In the genomic region with DNA sequence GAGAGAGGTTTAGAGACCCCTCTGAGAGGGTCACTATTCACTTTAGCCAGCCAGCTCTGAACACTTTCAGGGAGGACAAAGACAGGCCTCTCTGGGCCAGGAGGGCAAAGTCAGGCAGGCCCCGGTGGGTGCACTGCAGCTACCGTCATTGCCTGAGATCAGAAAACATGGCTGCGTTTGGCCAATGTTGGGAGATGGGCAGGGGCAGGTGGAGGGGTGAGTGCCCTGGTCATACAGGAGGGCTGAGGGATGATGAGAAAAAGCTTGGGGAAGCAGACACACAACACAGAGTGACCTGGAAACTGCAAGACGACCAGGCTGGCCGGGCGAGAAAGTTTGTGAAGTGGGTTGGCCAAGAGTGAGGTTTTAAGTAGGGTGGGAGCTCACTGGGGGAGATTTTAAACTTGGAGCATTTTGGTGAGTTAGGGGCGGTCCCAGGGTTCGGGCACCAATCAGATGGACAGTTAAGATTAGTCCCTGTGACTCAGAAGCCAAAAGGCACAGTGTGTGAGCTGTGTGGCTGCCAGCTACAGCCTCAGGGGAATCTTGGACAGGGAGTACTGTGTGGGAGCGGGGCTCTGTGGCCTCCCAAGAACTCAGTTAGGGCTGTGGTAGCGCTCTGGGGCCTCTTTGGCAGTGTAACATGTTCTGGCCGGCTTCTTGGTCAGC, we compare ENCODE assay signal across 8 mouse cellular contexts. TPM values are rescaled to one million over a fixed set of nuclear protein-coding genes. Genes with fewer than 3 reads are reported as not detected.
DNase-seq lines count a peak whose midpoint lies in the region; ATAC-seq and TF ChIP-seq lines count a peak whose summit lies in the region.

No protein-coding gene starts in this region.

- H3K36me3 ChIP-seq in hindbrain, postnatal 0 days (ENCODE audit: insufficient read depth, low read length), result no peaks in the 10 kb centered on the region
- no peaks in the 10 kb centered on the region for H3K36me3 ChIP-seq in liver, embryonic 16.5 days (ENCODE audit: control insufficient read depth, insufficient read depth)

- no peak overlapping the region for H3K4me2 ChIP-seq in hindbrain, postnatal 0 days (ENCODE audit: low read depth, low read length)
- no peak overlapping the region for H3K4me2 ChIP-seq in liver, embryonic 16.5 days (ENCODE audit: low read depth, low read length)

- H3K4me3 ChIP-seq in hindbrain, postnatal 0 days (ENCODE audit: low read length), result no peak overlapping the region
- no peak overlapping the region for H3K4me3 ChIP-seq in liver, embryonic 16.5 days (ENCODE audit: low read depth, low read length)

- peak; percentile 91 for DNase-seq in Muller cell, postnatal 12 days (ENCODE audit: inconsistent ontology term)
- peak; percentile 89 for DNase-seq in adrenal gland, postnatal 14 days
- DNase-seq in gastrocnemius, postnatal 14 days, result peak; percentile 92
- peak; percentile 68 for DNase-seq in hindbrain, postnatal 0 days (ENCODE audit: low spot score)
- DNase-seq in ovary, postnatal 14 days (ENCODE audit: low spot score), result peak; percentile 70
- DNase-seq in thymus, postnatal 14 days, result no peak
- DNase-seq in thymus, postnatal 25 days, result no peak

- peak; percentile 81 for ATAC-seq in hindbrain, postnatal 0 days
- 0 out of 2 replicates have a peak, but pooled peaks have one; percentile 9 for ATAC-seq in liver, embryonic 16.5 days (ENCODE audit: low read depth)

- no peaks in the 10 kb centered on the region for H3K9me3 ChIP-seq in hindbrain, postnatal 0 days (ENCODE audit: low read length)
- H3K9me3 ChIP-seq in liver, embryonic 16.5 days (replicated peaks; ENCODE audit: control insufficient read depth, low read length), result no peaks in the 10 kb centered on the region

- no peak for TF ChIP-seq CTCF in hindbrain, postnatal 0 days (IDR thresholded peaks at IDR 0.05; ENCODE audit: low read depth)

- peaks cover 13% of the 10 kb centered on the region for H3K4me1 ChIP-seq in hindbrain, postnatal 0 days (ENCODE audit: insufficient read depth, low read length)
- no peaks in the 10 kb centered on the region for H3K4me1 ChIP-seq in liver, embryonic 16.5 days (ENCODE audit: control insufficient read depth, low read depth, low read length)

- intact Hi-C loops in gastrocnemius, postnatal 14 days (cut with DNase I; ENCODE audit: low total_unique reads), result no loop called here

- H3K27ac ChIP-seq in hindbrain, postnatal 0 days, result peak overlapping the region; percentile 88
- no peak overlapping the region; the same call in 1 of the 2 replicates for H3K27ac ChIP-seq in liver, embryonic 16.5 days (ENCODE audit: low read length)

- H3K9ac ChIP-seq in hindbrain, postnatal 0 days (replicated peaks; ENCODE audit: low read length), result no peak overlapping the region
- no peak overlapping the region for H3K9ac ChIP-seq in liver, embryonic 16.5 days (ENCODE audit: low read depth, low read length)

- H3K27me3 ChIP-seq in hindbrain, postnatal 0 days (ENCODE audit: insufficient read depth, low read length), result no peaks in the 10 kb centered on the region
- H3K27me3 ChIP-seq in liver, embryonic 16.5 days (ENCODE audit: control insufficient read depth, insufficient read depth, low read depth, low read length), result no peaks in the 10 kb centered on the region

- WGBS in hindbrain, postnatal 0 days, result 63% methylated on average over 11 of the region's 11 CpGs
- 60% methylated on average over 11 of the region's 11 CpGs for WGBS in liver, embryonic 16.5 days (ENCODE audit: insufficient replicate concordance)

RNA-seq across cellular contexts. Expression of gene Apol6, which starts 8.1 kb away (rescaled TPM):
- total RNA-seq in adrenal gland, postnatal 14 days (2021), result 24.3 and 26.2 TPM in 2 replicates
- total RNA-seq in gastrocnemius, postnatal 14 days (2021), result 10 to 100 TPM; 23.4 to 33.2 TPM
- 1.1 TPM in 1 of 2 replicates, not detected in the other for total RNA-seq in hindbrain, postnatal 0 days (2014; rRNA removed)
- polyA plus RNA-seq in hindbrain, postnatal 0 days (2015; fragmentation: Nextera tagmentation; extraction: Ambion mirVana), result 0.35 TPM in 1 of 2 replicates, not detected in the other
- 0.06 and 0.09 TPM in 2 replicates for polyA plus RNA-seq in liver, embryonic 16.5 days (2015; fragmentation: Nextera tagmentation; extraction: Ambion mirVana)

RNA-seq across cellular contexts. Expression of gene Mb, which starts 14.0 kb away (rescaled TPM):
- total RNA-seq in adrenal gland, postnatal 14 days (2021), result 5.9 and 6.8 TPM in 2 replicates
- 1,000 to 10,000 TPM in 1 of 2 experiments, 100 to 1,000 TPM in 1; 840 to 1,154 TPM for total RNA-seq in gastrocnemius, postnatal 14 days (2021)
- total RNA-seq in hindbrain, postnatal 0 days (2014; rRNA removed), result 0.65 TPM in 1 of 2 replicates, not detected in the other
- polyA plus RNA-seq in hindbrain, postnatal 0 days (2015; fragmentation: Nextera tagmentation; extraction: Ambion mirVana), result 0.20 and 0.28 TPM in 2 replicates
- 0.25 TPM in 1 of 2 replicates, not detected in the other for polyA plus RNA-seq in liver, embryonic 16.5 days (2015; fragmentation: Nextera tagmentation; extraction: Ambion mirVana)

Comparison
In these comparisons a context has a peak if more than half of its experiments do, and no peak if none do; other contexts are left out.
1. DNase-seq: peak in Muller cell, postnatal 12 days (single experiment), adrenal gland, postnatal 14 days (single experiment), gastrocnemius, postnatal 14 days (single experiment), hindbrain, postnatal 0 days (single experiment) and ovary, postnatal 14 days (single experiment); none in thymus, postnatal 14 days (single experiment) and thymus, postnatal 25 days (single experiment).
2. RNA of gene Apol6, which starts 8.1 kb away (total RNA-seq): 23.4 to 33.2 TPM in gastrocnemius, postnatal 14 days and 24.3 to 26.2 TPM in adrenal gland, postnatal 14 days; 1.1 TPM in hindbrain, postnatal 0 days; every median in the first group is over 10 times any median in the second.
3. RNA of gene Mb, which starts 14.0 kb away (total RNA-seq): 840 to 1,154 TPM in gastrocnemius, postnatal 14 days; 5.9 to 6.8 TPM in adrenal gland, postnatal 14 days and 0.65 TPM in hindbrain, postnatal 0 days; every median in the first group is over 100 times any median in the second.